Comparison of ENCODE assay signal across 8 mouse cellular contexts in genomic region chr4:123904333-123905125, GRCm38 (mm10). TPM values are rescaled to one million over a fixed set of nuclear protein-coding genes. Genes with fewer than 3 reads are reported as not detected.
DNase-seq lines count a peak whose midpoint lies in the region; ATAC-seq lines count a peak whose summit lies in the region.

Gene Mycbp (plus strand): TSS chr4:123904832.

- WGBS in heart, embryonic 10.5 days: 1% methylated on average over 49 of the region's 49 CpGs
- under 1% methylated on average over 49 of the region's 49 CpGs for WGBS in kidney, embryonic 15.5 days

- DNase-seq in B cell, adult 2 months: peak; percentile 100
- DNase-seq in brain, adult 2 months (ENCODE audit: low read depth, low spot score): peak; percentile 98
- DNase-seq in heart, embryonic 10.5 days (ENCODE audit: low spot score): peak; percentile 100
- peak; percentile 99 for DNase-seq in liver
- DNase-seq in spleen, postnatal 4 days (ENCODE audit: low spot score in 2 of 2): peak; percentile 98 to 99

- peak within 1 kb of the TSS; percentile 90 for H3K4me3 ChIP-seq in heart, embryonic 10.5 days
- peak within 1 kb of the TSS; percentile 90 for H3K4me3 ChIP-seq in kidney, embryonic 15.5 days (replicated peaks)

- H3K9ac ChIP-seq in kidney, embryonic 15.5 days: peak within 1 kb of the TSS; percentile 79

- peak within 1 kb of the TSS; percentile 71 for H3K4me2 ChIP-seq in kidney, embryonic 15.5 days

- 0 out of 2 replicates have a peak, but pooled peaks cover 3% of the 10 kb centered on the region for H3K36me3 ChIP-seq in heart, embryonic 10.5 days
- H3K36me3 ChIP-seq in kidney, embryonic 15.5 days: peaks cover 7% of the 10 kb centered on the region

- peak; percentile 99 for ATAC-seq in erythroblast, adult 5-6 weeks (replicated peaks; ENCODE audit: low FRiP score, poor library complexity, severe bottlenecking)
- ATAC-seq in kidney, embryonic 15.5 days (replicated peaks; ENCODE audit: low FRiP score): peak; percentile 100
- ATAC-seq in monocyte, adult 5-6 weeks (replicated peaks; ENCODE audit: insufficient number of reproducible peaks, low FRiP score, low TSS enrichment, poor library complexity, severe bottlenecking): peak; percentile 98

- no peaks in the 10 kb centered on the region for H3K27me3 ChIP-seq in heart, embryonic 10.5 days (ENCODE audit: insufficient read depth, poor library complexity, severe bottlenecking)
- H3K27me3 ChIP-seq in kidney, embryonic 15.5 days: no peaks in the 10 kb centered on the region

- peak within 1 kb of the TSS; percentile 89 for H3K27ac ChIP-seq in heart, embryonic 10.5 days
- peak within 1 kb of the TSS; percentile 89 for H3K27ac ChIP-seq in kidney, embryonic 15.5 days

- peaks cover 10% of the 10 kb centered on the region for H3K4me1 ChIP-seq in heart, embryonic 10.5 days
- H3K4me1 ChIP-seq in kidney, embryonic 15.5 days: peaks cover 9% of the 10 kb centered on the region

- H3K9me3 ChIP-seq in heart, embryonic 10.5 days: no peaks in the 10 kb centered on the region
- no peaks in the 10 kb centered on the region for H3K9me3 ChIP-seq in kidney, embryonic 15.5 days (replicated peaks)

RNA-seq across cellular contexts. Expression of gene Mycbp, which starts in this region (rescaled TPM):
- total RNA-seq in erythroblast, adult 5-6 weeks (2015; ENCODE audit: low replicate concordance): 3.7 and 9.6 TPM in 2 replicates
- 1.4 and 11.9 TPM in 2 replicates for total RNA-seq in erythroblast, adult 5-6 weeks (2017; ENCODE audit: low replicate concordance)
- 66.7 and 74.4 TPM in 2 replicates for polyA plus RNA-seq in heart, embryonic 10.5 days (2016; fragmentation: Nextera tagmentation; extraction: Ambion mirVana)
- polyA plus RNA-seq in kidney, embryonic 15.5 days (2015; fragmentation: Nextera tagmentation; extraction: Ambion mirVana): 66.5 and 84.0 TPM in 2 replicates
- total RNA-seq in monocyte, adult 5-6 weeks (2017): 17.6 to 21.5 TPM (median 20.6 TPM) in 3 replicates

Comparison
In these comparisons a context has a peak if more than half of its experiments do, and no peak if none do; other contexts are left out.
1. Peak in every context shown above with its lines: DNase-seq, ATAC-seq, H3K4me3 ChIP-seq and H3K27ac ChIP-seq.